Mouse (Mus musculus) large intestine, adult 2 months (tissue): ENCODE measurements around the gene Reg4. TPM values are rescaled to one million over a fixed set of nuclear protein-coding genes. Genes with fewer than 3 reads are reported as not detected.

Experiments
- DNase-seq: peaks from one replicate; pipeline ENCODE4 v3.0.0-alpha.2; 2012; ENCODE audit warnings: low read depth, low spot score
- WGBS: fragments of 180-500 bp; shearing (Covaris S2); methylation state at CpG from one replicate; pipeline ENCODE4 v1.1.7; 2018; 5-methylcytosine and 5-hydroxymethylcytosine counted together
- polyA plus RNA-seq: library from polyadenylated mRNA; depleted of rRNA; stranded (reverse); fragments of >200 nt; gene quantifications from 2 replicates; pipeline ENCODE4 v1.2.3, GENCODE M21; 2012

The Reg4 gene
- polyA plus RNA-seq, 1 experiment = 80.7 TPM

DNA sequence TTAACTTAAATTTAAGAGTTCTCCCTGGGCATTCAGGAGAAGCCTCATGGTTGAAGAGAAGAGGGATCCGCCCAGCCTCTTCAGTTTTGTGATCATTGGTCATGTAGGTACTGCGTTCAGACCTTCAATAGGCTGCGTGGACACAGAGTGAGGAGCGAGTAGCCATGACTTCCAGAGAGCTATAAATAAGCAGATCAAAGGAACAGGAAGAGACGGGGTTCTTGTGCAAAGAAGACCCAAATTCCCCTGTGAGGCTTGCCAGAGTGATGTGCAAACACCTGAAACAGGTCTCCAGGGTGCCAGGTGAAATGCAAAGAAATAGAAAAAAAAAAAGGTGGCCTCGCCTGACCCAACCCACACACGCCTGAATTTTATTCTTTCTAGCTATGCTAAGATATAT, 8.0 kb downstream of the Reg4 start:
- no peak for DNase-seq
- WGBS = 28% methylated on average over 7 of the region's 7 CpGs

DNA sequence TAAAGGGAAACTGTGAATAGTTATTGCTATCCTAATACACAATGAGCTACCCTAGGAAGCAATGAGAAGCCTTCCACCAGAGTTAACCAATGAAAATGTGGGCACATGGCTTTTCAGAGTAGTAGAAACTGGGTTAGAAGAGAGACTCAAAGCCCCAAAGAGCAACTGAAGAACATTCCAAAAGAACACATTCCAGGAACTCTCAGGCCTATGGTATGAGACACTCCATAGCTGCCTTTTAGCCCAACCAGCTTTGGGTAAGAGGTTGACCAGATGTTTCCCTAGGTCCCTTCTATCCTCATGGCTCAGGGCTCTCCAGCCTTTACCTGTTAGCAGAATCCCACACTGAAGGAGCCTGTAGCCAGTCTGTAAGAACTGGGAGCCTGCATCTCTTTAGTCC, 11.5 kb downstream of the Reg4 start:
- no peak for DNase-seq

DNA sequence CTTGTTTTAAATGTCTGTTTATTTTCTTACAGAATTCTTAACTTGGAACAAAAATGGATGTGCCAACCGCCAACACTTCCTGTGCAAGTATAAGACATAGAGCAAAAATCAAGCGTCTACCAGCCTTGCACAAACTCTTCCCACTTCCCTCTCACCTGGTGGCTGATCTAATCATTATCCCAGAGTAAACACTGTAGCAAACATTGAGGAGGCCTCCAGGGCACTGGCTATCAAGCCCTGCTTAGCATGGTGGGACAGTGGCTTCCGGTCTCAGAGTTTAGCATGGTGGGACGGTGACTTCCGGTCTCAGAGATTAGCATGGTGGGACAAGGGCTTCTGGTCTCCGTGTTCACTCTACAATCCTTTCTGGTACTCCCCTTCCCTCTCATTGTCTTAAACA, 14.3 kb downstream of the Reg4 start:
- 42% methylated on average over 6 of the region's 6 CpGs for WGBS
- DNase-seq = no peak

- no peak for DNase-seq
- WGBS = 64% methylated on average over 5 of the region's 5 CpGs
Measured at GRCm38 (mm10) chr3:98237240-98237639, 15.3 kb downstream of the Reg4 start.

- WGBS = 92% methylated on average over 3 of the region's 3 CpGs
- no peak for DNase-seq
Measured at GRCm38 (mm10) chr3:98238150-98238549, 16.2 kb downstream of the Reg4 start.

DNA sequence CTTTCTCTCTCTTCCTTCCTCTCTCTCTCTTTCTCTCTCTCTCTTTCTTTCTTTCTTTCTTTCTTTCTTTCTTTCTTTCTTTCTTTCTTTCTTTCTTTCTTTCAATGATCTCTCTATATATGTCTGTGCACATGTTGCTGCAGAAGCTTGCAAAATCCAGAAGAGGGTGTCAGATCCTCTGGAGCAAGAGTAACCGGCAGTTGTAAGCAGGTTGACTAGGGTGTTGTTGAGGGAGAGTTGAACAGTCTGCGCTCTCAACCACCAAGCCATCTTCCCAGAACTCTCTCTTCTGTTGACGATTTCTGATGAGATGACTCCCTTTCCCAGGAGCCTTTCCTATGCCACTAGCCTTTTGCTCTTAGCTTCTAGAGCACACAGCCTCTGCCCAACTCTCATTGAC, 20.1 kb downstream of the Reg4 start:
- no peak for DNase-seq
- WGBS = 44% methylated on average over 3 of the region's 3 CpGs

GRCm38 (mm10) chr3:98242458-98243037, 20.6 kb downstream of the Reg4 start:
- 31% methylated on average over 8 of the region's 8 CpGs for WGBS
- no peak for DNase-seq

DNA sequence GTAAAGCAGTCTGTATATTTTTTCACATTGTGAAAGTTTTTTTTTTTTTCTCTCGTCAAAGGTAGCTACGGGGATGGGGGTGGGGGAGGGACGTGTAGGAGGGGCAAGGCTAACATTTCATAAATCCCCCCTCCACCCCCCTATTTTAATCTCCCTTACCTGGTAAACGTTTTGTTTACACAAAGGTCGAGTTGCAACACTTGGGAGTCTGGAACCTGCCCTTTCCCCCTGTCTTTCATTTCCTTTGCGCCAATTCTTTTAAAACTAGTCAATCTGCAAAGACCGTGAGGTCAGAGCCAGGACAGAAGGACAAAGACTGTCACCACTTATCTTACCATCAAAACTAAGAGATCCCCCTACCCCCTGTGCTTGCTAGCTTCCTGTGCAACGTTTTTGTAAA, 23.9 kb downstream of the Reg4 start:
- WGBS = 13% methylated on average over 8 of the region's 8 CpGs
- DNase-seq = no peak

- WGBS = 46% methylated on average over 7 of the region's 7 CpGs
- DNase-seq = no peak
Measured at GRCm38 (mm10) chr3:98246985-98247751, 25.2 kb downstream of the Reg4 start.

GRCm38 (mm10) chr3:98249378-98249777, 27.4 kb downstream of the Reg4 start:
- DNase-seq = no peak
- WGBS = 42% methylated on average over 2 of the region's 2 CpGs

DNA sequence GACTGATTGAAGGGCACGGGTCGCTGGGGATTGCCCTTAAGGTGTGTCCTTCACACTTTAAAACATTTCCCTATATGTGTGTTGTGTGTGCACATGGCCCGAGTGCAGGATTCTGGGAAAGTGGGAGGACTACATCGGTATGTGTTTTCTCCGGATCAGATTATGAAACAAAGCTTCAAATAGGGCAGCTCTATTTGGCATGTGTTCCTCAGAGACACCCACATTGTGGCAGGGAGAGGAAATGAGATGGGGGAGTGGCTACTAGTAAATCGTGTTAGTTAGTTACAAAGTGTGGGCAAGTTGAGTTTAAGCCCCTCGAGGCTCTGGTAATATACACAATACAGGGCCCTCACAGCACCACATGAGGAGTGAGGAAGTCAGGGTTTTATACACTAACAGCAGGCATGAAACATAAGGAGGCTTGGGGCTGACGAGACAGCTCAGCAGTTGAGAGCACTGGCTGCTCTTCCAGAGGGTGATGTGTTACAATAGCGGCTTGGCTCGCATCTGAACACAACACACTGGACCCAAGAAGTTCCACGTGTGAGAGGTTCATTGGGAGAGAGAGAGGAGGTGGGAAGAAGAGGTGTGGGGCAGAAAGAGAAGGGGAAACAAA, 28.0 kb downstream of the Reg4 start:
- 35% methylated on average over 11 of the region's 11 CpGs for WGBS
- DNase-seq = no peak

GRCm38 (mm10) chr3:98254059-98254458, 32.1 kb downstream of the Reg4 start:
- WGBS = 29% methylated on average over 3 of the region's 3 CpGs
- DNase-seq = no peak

GRCm38 (mm10) chr3:98254656-98255583, 33.0 kb downstream of the Reg4 start:
- 36% methylated on average over 8 of the region's 8 CpGs for WGBS
- DNase-seq = no peak

- DNase-seq = no peak
- 75% methylated on average over 4 of the region's 4 CpGs for WGBS
Measured at GRCm38 (mm10) chr3:98258723-98259122, 36.8 kb downstream of the Reg4 start.

DNA sequence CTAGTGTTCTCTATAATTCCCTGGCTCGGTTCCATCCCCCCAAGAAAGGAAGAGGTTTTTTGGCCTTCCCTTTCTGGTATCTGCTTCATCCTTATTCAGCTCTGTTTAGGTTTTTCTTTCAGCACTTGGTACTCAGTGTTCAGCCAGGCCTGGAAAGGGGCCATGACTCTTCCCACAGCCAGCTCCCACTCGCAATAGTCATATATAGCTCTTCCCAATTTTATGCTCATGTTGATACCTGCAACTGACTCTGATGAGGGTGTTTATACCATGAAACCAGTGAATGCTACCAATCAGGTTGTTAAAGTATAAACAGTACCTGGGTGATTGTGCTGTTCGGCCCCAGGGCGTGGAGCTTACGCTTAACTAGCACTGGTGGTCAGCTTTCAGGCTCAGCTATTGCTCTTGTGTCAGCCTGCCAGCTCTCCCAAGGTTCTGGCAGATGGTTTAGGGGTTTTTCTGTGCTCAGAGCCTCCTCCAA, 37.4 kb downstream of the Reg4 start:
- no peak for DNase-seq
- 27% methylated on average over 5 of the region's 5 CpGs for WGBS

GRCm38 (mm10) chr3:98260534-98260933, 38.6 kb downstream of the Reg4 start:
- no peak for DNase-seq

DNA sequence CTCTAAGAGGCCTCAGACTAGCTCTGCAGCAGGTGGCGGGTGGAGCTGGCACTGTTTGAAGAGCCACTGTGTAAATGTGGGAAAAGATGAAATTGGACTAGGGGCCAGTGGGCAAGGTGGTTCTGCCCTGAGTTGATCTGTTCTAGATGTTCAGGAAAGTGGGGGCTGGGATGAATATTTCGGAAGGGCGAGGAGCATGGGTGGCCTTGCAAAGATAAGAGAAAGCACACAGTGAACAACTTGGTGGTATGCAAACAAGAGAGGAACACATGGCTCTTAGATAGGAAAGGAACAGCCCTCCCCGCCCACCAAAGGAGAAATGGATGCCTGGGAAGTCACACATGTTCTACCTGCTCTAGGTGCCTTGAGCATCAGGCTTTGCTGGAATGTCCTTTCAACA, 39.5 kb downstream of the Reg4 start:
- no peak for DNase-seq
- WGBS = 35% methylated on average over 4 of the region's 4 CpGs

More at GRCm38 (mm10) chr3:98260534-98260933, 38.6 kb downstream of the Reg4 start:
- WGBS = 36% methylated on average over 3 of the region's 3 CpGs

- no peak for DNase-seq
- WGBS = 71% methylated on average over 2 of the region's 2 CpGs
Measured at GRCm38 (mm10) chr3:98262133-98262532, 40.2 kb downstream of the Reg4 start.

GRCm38 (mm10) chr3:98267249-98267651, 45.3 kb downstream of the Reg4 start:
- 10% methylated on average over 6 of the region's 6 CpGs for WGBS
- DNase-seq = no peak
